In the genomic region with DNA sequence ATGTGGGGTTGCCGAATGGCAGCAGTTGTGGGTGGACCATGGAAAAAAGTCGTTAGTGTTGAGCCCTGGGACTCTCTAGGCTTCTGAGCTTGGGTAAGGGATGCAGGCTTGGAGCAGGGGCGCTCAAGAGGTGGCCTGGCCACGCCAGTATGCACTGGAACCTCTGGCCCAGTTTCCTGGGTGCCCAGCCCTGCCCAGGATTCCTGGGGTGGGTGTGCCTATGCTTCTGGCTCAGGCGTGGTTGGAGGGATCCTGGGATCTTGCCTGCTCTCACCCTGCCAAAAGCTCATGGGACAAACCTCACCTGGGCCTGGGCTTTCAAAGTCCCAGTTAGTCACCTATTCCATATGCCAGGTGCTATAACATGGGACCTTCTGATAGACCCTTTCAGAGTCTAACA, we compare ENCODE assay signal across 14 mouse cellular contexts. TPM values are rescaled to one million over a fixed set of nuclear protein-coding genes. Genes with fewer than 3 reads are reported as not detected.
DNase-seq lines count a peak whose midpoint lies in the region; ATAC-seq and TF ChIP-seq lines count a peak whose summit lies in the region.
"Had no signal": no experiment of that assay in that cellular context is flagged by ENCODE, and none has a peak within 500 bp of the region (broad histone marks: within the 10 kb centered on the region; RNA-seq: fewer than 3 reads in every experiment).

No protein-coding gene starts in this region.

- TF ChIP-seq CTCF in left cerebral cortex, adult 2 months (IDR thresholded peaks at IDR 0.05): no peak
- no peak for TF ChIP-seq CTCF in embryonic fibroblast, embryonic 13.5 days (IDR thresholded peaks at IDR 0.05; ENCODE audit: borderline replicate concordance, insufficient read depth, low read length)

- H3K4me2 ChIP-seq in neural tube, embryonic 15.5 days: peak overlapping the region; percentile 36
- H3K4me2 ChIP-seq: heart, embryonic 13.5 days had no signal

- H3K9ac ChIP-seq in neural tube, embryonic 15.5 days (replicated peaks): no peak overlapping the region
- H3K9ac ChIP-seq: heart, embryonic 13.5 days had no signal

- DNase-seq in heart, adult 11 months: peak; percentile 97
- no peak for DNase-seq in heart, adult 8-10 months (ENCODE audit: low spot score)
- no peak for DNase-seq in left cerebral cortex, adult 2 months (ENCODE audit: extremely low spot score in 1 of 2, low spot score in 2 of 2)
- no peak for DNase-seq in left cerebral cortex, postnatal 36 days (ENCODE audit: low spot score in 2 of 2)
- DNase-seq in testis, postnatal 14 days (ENCODE audit: low spot score): no peak
- DNase-seq: right cerebral cortex, postnatal 4 days had no signal

- no peak for ATAC-seq in neural tube, embryonic 15.5 days (ENCODE audit: low FRiP score)
- ATAC-seq in CD4-positive, CD25-positive, alpha-beta regulatory T cell, adult 4 months: no peak
- ATAC-seq: inflammation-experienced regulatory T-cells, adult 6 months had no signal

- 65% methylated on average over 5 of the region's 5 CpGs for WGBS in neural tube, embryonic 15.5 days

- intact Hi-C loops in left cerebral cortex, adult 2 months (cut with DNase I): loop anchor here (5.0 kb wide), 1 partner anchor 73 kb away; no protein-coding TSS in a partner anchor
- intact Hi-C loops in left cerebral cortex, postnatal 36 days (cut with DNase I): no loop called here

- H3K36me3 ChIP-seq in neural tube, embryonic 15.5 days: peaks cover 33% of the 10 kb centered on the region; the same call in 1 of the 2 replicates

- H3K9me3 ChIP-seq in neural tube, embryonic 15.5 days (replicated peaks): no peaks in the 10 kb centered on the region
- H3K9me3 ChIP-seq: heart, embryonic 13.5 days had no signal

- TF ChIP-seq POLR2A in embryonic fibroblast, embryonic 13.5 days (IDR thresholded peaks at IDR 0.05; ENCODE audit: low read depth, low read length): no peak

- H3K4me1 ChIP-seq in embryonic fibroblast, embryonic 13.5 days (ENCODE audit: control insufficient read depth, insufficient read depth, low read length): peaks cover 22% of the 10 kb centered on the region
- H3K4me1 ChIP-seq in neural tube, embryonic 15.5 days: peaks cover 93% of the 10 kb centered on the region

- no peaks in the 10 kb centered on the region for H3K27me3 ChIP-seq in neural tube, embryonic 15.5 days (replicated peaks)
- H3K27me3 ChIP-seq: CH12.LX; heart, embryonic 13.5 days had no signal

- no peak overlapping the region for H3K4me3 ChIP-seq in left cerebral cortex, adult 2 months
- H3K4me3 ChIP-seq in embryonic fibroblast, embryonic 13.5 days (ENCODE audit: insufficient read depth, low read length): no peak overlapping the region
- no peak overlapping the region for H3K4me3 ChIP-seq in neural tube, embryonic 15.5 days (replicated peaks)
- H3K4me3 ChIP-seq: erythroblast, embryonic 14.5 days; heart, embryonic 13.5 days had no signal

- H3K27ac ChIP-seq in left cerebral cortex, adult 2 months: peak overlapping the region; percentile 69
- peak overlapping the region; percentile 86; the same call in 1 of the 2 replicates for H3K27ac ChIP-seq in embryonic fibroblast, embryonic 13.5 days (ENCODE audit: insufficient read depth, low read length)
- peak overlapping the region; percentile 82 for H3K27ac ChIP-seq in neural tube, embryonic 15.5 days (replicated peaks)
- H3K27ac ChIP-seq: heart, embryonic 13.5 days had no signal

RNA-seq across cellular contexts. Expression of gene Ppara, which starts 49.9 kb away (rescaled TPM):
- total RNA-seq in heart, adult 8-10 months (2022): 10 to 100 TPM; 50.2 to 79.0 (median 59.5) TPM
- total RNA-seq in left cerebral cortex, adult 2 months (2021): 1 to 10 TPM; 3.6 TPM
- total RNA-seq in left cerebral cortex, postnatal 36 days (2021): 1 to 10 TPM; 4.6 to 4.9 TPM
- 0.25 and 0.67 TPM in 2 replicates for polyA plus RNA-seq in embryonic fibroblast, embryonic 13.5 days (2011; ENCODE audit: insufficient read length, low read depth, missing spikeins)
- 1.5 and 2.0 TPM in 2 replicates for polyA plus RNA-seq in neural tube, embryonic 15.5 days (2015; fragmentation: Nextera tagmentation; extraction: Ambion mirVana)
- polyA plus RNA-seq in CD4-positive, CD25-positive, alpha-beta regulatory T cell, adult 4 months (2017; shearing (Covaris generic)): under 1 TPM in 1 of 2 experiments, not detected in 1; 0.20 TPM
- total RNA-seq: CH12.LX; megakaryocyte-erythroid progenitor cell, adult 5-6 weeks had no signal
- polyA plus RNA-seq: erythroblast, embryonic 14.5 days; inflammation-experienced regulatory T-cells, adult 6 months had no signal

Comparison
In these comparisons a context has a peak if more than half of its experiments do, and no peak if none do; other contexts are left out.
1. RNA of gene Ppara, which starts 49.9 kb away (total RNA-seq): 50.2 to 79.0 TPM in heart, adult 8-10 months; 4.6 to 4.9 TPM in left cerebral cortex, postnatal 36 days and 3.6 TPM in left cerebral cortex, adult 2 months; every median in the first group is over 4 times any median in the second.
2. Peak in every context shown above with its lines, with median percentiles within 50 percentile points of each other: H3K27ac ChIP-seq.